Mouse (Mus musculus): ENCODE measurements around the gene Daam1.

GRCm38 (mm10) chr12:71905640-71906320, 74.9 kb downstream of the Daam1 start:
- TF ChIP-seq CTCF (IDR thresholded peaks at IDR 0.05; ENCODE audit: low read depth) = no peak
- no peak for TF ChIP-seq EP300 (IDR thresholded peaks at IDR 0.05; ENCODE audit: low read depth)

All from liver, embryonic 14.5 days (tissue).